Mouse (Mus musculus): ENCODE results near the gene Ngdn. TPM values are rescaled to one million over a fixed set of nuclear protein-coding genes. Genes with fewer than 3 reads are reported as not detected.
"Not testable (repeated sequence)": the region's sequence is repeated elsewhere in the genome, so short reads cannot be mapped to it uniquely, and the experiment has no call there.

The Ngdn gene
- polyA plus RNA-seq, 1 experiment from 2014 or later: 70.7 TPM

DNA sequence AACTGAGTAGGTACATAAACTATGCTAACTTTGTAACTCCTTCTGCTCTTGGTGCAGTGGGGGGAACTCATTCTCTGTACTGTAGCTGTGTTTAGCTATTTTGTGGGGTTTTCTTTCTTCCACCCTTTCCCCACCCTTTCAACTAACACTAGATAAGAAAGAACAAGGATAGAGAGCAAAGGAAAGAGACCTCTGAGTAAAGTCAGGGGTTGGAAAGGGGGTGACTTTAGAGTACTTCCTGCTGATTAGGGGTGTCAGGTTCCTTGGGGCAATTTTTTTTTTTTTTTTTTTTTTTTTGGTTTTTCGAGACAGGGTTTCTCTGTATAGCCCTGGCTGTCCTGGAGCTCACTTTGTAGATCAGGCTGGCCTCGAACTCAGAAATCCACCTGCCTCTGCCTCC, 28.4 kb downstream of the Ngdn start:
- not testable (repeated sequence) for H3K9me3 ChIP-seq (replicated peaks); H3K4me1 ChIP-seq; H3K4me3 ChIP-seq (replicated peaks); H3K4me2 ChIP-seq (replicated peaks); H3K27ac ChIP-seq (replicated peaks); ATAC-seq (ENCODE audit: insufficient number of reproducible peaks, low FRiP score, low TSS enrichment, low read depth); H3K9ac ChIP-seq; H3K36me3 ChIP-seq; H3K27me3 ChIP-seq
- 100% methylated on average over 1 of the region's 2 CpGs for WGBS

DNA sequence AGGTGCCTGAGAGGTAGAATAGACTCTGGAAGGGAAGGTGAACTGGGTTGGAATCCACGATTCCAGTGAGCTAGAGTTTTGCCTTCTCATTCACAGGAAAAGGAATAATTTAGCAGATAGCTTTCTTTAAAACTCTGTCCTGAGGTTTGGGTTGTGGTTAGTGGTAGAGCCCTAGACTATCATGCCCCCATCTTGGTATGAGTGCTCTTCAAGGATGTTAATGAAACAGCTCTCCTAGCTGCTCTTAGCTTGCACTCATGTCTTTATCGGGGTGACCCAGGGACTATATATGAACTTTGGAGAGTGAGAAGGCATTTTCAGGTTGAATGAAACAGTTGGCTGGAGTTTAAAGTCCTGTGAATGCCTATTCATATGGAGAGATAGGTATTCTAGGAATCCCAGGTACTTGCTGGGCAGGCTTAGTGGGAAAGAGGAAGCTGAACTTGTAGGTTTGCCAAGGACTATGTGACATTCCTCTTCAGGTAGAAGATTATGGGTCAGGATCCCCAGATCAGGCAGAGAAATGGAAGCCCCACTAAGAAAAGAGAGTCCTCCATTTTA, 32.8 kb downstream of the Ngdn start:
- Histone ChIP-seq H3K27ac (replicated peaks) (no peak overlapping the region), H3K4me3 (replicated peaks) (no peak overlapping the region), H3K9me3 (replicated peaks) (no peaks in the 10 kb centered on the region), H3K36me3 (no peaks in the 10 kb centered on the region), H3K27me3 (no peaks in the 10 kb centered on the region), H3K9ac (no peak overlapping the region), H3K4me1 (no peaks in the 10 kb centered on the region), H3K4me2 (replicated peaks) (no peak overlapping the region)
- 74% methylated on average over 2 of the region's 2 CpGs for WGBS
- ATAC-seq (ENCODE audit: insufficient number of reproducible peaks, low FRiP score, low TSS enrichment, low read depth): no peak

DNA sequence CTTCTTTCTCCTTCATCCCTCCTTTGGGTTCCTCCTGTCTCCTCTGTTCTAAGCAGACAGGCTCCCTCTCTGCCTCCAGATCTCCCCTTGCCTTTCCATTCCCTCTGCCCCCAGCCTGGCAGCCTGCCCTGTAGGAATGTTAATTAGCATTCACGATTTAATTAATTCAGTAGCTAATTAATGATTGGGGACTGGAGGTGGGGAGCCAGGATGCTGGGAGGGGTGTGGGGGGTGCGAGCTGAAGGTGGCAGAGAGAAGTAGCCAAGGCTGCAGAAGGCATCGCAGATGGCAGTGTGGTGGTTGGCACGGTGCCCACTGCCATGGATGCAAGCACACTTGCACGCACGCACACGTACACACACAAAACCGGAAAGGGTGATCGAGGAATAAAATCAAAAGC, 37.2 kb downstream of the Ngdn start:
- Histone ChIP-seq H3K9me3 (replicated peaks) (no peaks in the 10 kb centered on the region), H3K27me3 (no peaks in the 10 kb centered on the region), H3K4me1 (peaks cover 10% of the 10 kb centered on the region), H3K4me3 (replicated peaks) (no peak overlapping the region), H3K36me3 (no peaks in the 10 kb centered on the region), H3K27ac (replicated peaks) (no peak overlapping the region), H3K9ac (no peak overlapping the region), H3K4me2 (replicated peaks) (peak overlapping the region; percentile 10; the same call in 1 of the 2 replicates)
- WGBS: 64% methylated on average over 9 of the region's 9 CpGs
- ATAC-seq (ENCODE audit: insufficient number of reproducible peaks, low FRiP score, low TSS enrichment, low read depth): no peak

DNA sequence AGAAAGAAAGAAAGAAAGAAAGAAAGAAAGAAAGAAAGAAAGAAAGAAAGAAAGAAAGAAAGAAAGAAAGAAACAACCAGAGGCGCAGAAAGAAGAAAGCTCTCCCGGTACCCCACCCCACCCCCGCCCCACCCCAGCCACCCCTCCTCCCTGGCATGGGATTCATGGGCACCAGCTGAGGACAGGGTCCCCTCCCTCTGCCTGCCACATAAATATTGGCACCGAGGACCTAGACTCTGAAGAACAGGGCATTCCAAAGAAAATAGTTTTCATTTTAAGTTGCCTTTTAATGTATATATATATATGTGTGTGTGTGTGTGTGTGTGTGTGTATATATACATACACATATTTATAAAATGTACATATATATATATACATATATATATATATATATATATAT, 37.8 kb downstream of the Ngdn start:
- 75% methylated on average over 4 of the region's 4 CpGs for WGBS
- Histone ChIP-seq H3K4me3 (replicated peaks) (no peak overlapping the region), H3K9ac (no peak overlapping the region), H3K27me3 (no peaks in the 10 kb centered on the region), H3K4me1 (peaks cover 10% of the 10 kb centered on the region), H3K36me3 (no peaks in the 10 kb centered on the region), H3K4me2 (replicated peaks) (no peak overlapping the region), H3K27ac (replicated peaks) (no peak overlapping the region), H3K9me3 (replicated peaks) (no peaks in the 10 kb centered on the region)
- ATAC-seq (ENCODE audit: insufficient number of reproducible peaks, low FRiP score, low TSS enrichment, low read depth): 0 out of 2 replicates have a peak, but pooled peaks have one; percentile 34

DNA sequence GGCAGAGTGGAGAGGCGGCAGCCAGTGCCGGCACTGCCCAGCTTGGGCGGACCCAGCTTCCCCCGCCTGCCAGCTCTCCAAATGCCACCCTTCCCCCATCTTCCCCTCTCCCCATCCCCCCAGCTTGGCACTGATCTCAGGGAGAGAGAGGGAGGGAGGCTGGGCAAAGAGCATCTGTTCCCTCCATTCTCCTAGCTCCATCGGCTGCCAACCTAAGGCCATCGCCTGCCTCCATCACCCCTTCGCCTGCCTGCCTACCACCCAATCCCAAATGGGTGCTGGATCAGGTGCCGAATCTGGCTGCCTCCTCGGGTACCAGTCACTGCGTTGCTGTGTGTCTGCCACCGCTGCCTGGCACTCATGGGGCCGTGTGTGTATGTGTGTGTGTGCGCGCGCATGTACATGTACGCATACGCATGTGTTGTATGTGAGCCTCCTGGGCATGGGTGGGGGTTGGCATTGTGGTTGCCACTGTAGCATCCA, 38.5 kb downstream of the Ngdn start:
- peaks cover 10% of the 10 kb centered on the region for H3K4me1 ChIP-seq
- ATAC-seq (ENCODE audit: insufficient number of reproducible peaks, low FRiP score, low TSS enrichment, low read depth): peak; percentile 20; the same call in 1 of the 2 replicates
- H3K9ac ChIP-seq: no peak overlapping the region
- no peaks in the 10 kb centered on the region for H3K36me3 ChIP-seq
- 84% methylated on average over 17 of the region's 17 CpGs for WGBS
- no peaks in the 10 kb centered on the region for H3K27me3 ChIP-seq
- no peaks in the 10 kb centered on the region for H3K9me3 ChIP-seq (replicated peaks)
- no peak overlapping the region for H3K4me3 ChIP-seq (replicated peaks)
- H3K4me2 ChIP-seq (replicated peaks): no peak overlapping the region
- H3K27ac ChIP-seq (replicated peaks): no peak overlapping the region

DNA sequence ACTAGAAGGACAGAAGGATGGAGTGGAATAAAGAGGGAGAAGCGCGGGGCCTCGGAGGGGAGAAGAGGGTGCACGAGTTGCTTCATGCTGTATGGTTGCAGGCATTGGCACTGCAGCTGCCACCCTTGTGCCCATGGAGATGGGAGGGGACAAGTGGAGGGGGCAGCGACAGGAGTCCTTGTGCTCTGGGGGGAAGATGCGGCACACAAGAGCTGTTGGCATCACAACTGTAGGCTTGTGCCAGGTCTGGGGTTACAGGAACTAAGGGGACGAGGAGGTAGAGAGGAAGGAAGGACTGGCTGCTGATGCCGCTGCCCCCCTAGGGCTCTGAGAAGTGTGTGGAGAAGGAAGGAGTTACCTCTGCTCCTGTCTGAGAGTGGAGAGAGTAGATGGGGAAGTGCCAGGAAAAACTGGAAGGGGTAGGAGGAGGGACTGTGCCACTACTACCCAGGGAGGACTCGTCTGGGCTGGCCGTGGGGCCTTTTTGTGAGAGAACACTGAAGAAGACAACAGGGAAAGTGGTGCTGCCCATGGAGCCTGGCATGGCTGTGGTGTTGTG, 39.0 kb downstream of the Ngdn start:
- WGBS: 84% methylated on average over 10 of the region's 10 CpGs
- H3K4me2 ChIP-seq (replicated peaks): no peak overlapping the region
- no peaks in the 10 kb centered on the region for H3K36me3 ChIP-seq
- no peak for ATAC-seq (ENCODE audit: insufficient number of reproducible peaks, low FRiP score, low TSS enrichment, low read depth)
- H3K4me1 ChIP-seq: peaks cover 11% of the 10 kb centered on the region
- H3K27ac ChIP-seq (replicated peaks): no peak overlapping the region
- H3K27me3 ChIP-seq: no peaks in the 10 kb centered on the region
- no peak overlapping the region for H3K9ac ChIP-seq
- H3K9me3 ChIP-seq (replicated peaks): no peaks in the 10 kb centered on the region
- H3K4me3 ChIP-seq (replicated peaks): no peak overlapping the region

DNA sequence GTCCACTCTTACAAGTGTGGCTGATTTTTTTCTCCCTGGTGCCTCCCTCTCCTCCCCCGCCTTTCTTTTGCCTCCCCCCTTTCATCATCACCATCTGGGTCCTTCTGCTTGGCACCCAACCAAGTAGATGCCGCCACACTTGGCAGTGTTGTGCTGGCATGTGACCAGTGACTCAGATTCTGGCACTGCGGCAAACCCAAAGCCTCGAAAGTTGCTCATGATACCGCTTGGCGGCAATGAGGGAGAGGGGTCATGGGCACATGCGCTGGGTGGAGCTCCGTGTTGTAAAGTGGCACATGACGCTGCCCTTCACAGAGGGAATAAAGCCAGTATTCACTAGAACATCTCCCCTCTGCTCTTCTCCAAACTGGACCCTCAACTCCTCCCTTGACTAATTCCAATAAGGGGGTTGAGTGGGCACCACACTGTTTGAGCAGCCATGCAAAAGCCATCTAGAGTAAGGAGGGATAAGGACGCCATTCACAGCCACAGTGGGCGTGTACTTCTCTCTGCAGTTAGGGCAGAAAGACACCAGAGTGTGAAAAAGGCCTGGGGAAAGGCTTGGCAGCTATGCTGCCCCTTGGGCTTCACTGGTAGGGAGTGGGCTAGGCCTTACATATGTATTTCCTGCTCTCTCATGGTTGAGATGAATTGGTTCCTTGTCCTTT, 40.0 kb downstream of the Ngdn start:
- no peak overlapping the region for H3K9ac ChIP-seq
- H3K4me3 ChIP-seq (replicated peaks): no peak overlapping the region
- no peaks in the 10 kb centered on the region for H3K36me3 ChIP-seq
- H3K4me2 ChIP-seq (replicated peaks): no peak overlapping the region
- WGBS: 67% methylated on average over 11 of the region's 11 CpGs
- no peak overlapping the region for H3K27ac ChIP-seq (replicated peaks)
- 0 out of 2 replicates have a peak, but pooled peaks have one; percentile 52 for ATAC-seq (ENCODE audit: insufficient number of reproducible peaks, low FRiP score, low TSS enrichment, low read depth)
- no peaks in the 10 kb centered on the region for H3K9me3 ChIP-seq (replicated peaks)
- no peaks in the 10 kb centered on the region for H3K27me3 ChIP-seq
- H3K4me1 ChIP-seq: peaks cover 19% of the 10 kb centered on the region

DNA sequence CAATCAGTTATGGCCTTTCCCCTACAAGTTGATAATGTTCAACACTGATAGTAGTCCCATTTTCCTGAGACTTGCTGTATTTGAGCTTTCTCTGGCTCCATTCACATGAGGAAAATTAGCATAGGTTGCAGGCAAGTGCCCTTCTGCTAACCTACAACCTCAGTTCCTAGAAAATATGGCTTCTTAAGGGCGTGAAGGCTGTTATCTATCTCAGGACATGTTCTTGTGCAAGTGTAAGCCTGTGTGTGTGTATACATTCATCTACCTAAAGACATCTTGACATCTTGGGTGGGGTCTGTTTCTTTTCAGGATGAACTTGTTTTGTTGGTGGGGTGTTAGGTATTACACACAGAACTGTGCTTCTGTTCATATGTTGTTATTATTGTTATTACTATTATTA, 43.8 kb downstream of the Ngdn start:
- ATAC-seq (ENCODE audit: insufficient number of reproducible peaks, low FRiP score, low TSS enrichment, low read depth): no peak
- WGBS: 69% methylated on average over 1 of the region's 1 CpGs
- no peaks in the 10 kb centered on the region for H3K9me3 ChIP-seq (replicated peaks)
- H3K4me3 ChIP-seq (replicated peaks): no peak overlapping the region
- H3K4me2 ChIP-seq (replicated peaks): no peak overlapping the region
- no peak overlapping the region for H3K9ac ChIP-seq
- no peaks in the 10 kb centered on the region for H3K36me3 ChIP-seq
- no peaks in the 10 kb centered on the region for H3K27me3 ChIP-seq
- peaks cover 33% of the 10 kb centered on the region for H3K4me1 ChIP-seq
- no peak overlapping the region for H3K27ac ChIP-seq (replicated peaks)

DNA sequence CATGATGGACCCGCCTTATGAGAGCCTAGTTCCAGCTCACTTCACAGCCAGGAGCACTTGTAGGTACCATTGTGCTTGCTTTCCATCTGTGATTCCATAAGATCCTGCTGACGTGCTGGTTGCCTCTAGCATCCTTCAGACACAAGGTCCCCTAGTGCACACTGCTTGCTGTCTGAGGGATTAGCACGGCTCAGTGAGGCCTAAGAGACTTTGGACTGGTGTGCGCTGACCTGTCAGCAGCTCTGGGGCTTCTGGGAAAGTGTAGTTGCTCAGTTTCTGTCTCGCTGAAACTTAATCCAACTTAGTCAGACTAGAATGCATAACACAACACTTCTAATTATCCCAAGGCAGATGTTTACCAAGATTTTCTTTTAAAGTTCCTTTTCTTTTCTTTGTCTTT, 44.7 kb downstream of the Ngdn start:
- H3K9ac ChIP-seq: no peak overlapping the region
- 51% methylated on average over 5 of the region's 5 CpGs for WGBS
- peaks cover 4% of the 10 kb centered on the region; the same call in 1 of the 2 replicates for H3K36me3 ChIP-seq
- no peaks in the 10 kb centered on the region for H3K9me3 ChIP-seq (replicated peaks)
- H3K27me3 ChIP-seq: no peaks in the 10 kb centered on the region
- ATAC-seq (ENCODE audit: insufficient number of reproducible peaks, low FRiP score, low TSS enrichment, low read depth): no peak
- no peak overlapping the region for H3K4me3 ChIP-seq (replicated peaks)
- peaks cover 32% of the 10 kb centered on the region for H3K4me1 ChIP-seq
- H3K4me2 ChIP-seq (replicated peaks): no peak overlapping the region
- H3K27ac ChIP-seq (replicated peaks): no peak overlapping the region

DNA sequence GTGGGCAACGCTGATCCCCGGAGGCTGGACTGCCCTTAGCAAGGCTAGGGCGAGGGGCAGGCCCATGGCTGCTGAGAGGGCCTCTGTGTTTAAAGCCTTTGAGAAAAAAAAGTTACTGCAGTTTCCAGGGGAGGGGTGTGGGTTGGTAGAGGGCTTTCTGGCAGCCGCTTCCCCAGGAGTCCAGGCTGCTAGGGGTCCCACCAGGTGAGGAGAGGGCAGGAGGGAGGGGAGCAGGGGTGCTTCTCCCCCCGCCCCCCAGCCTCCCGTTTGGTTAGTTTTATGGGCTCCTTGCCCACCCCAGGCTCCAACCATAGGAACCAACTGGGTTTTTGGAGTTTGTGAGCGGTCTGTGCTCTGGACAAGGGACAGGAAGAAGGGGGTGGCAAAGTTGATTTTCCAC, 46.6 kb downstream of the Ngdn start:
- Histone ChIP-seq H3K27ac (replicated peaks) (no peak overlapping the region), H3K9ac (no peak overlapping the region), H3K9me3 (replicated peaks) (no peaks in the 10 kb centered on the region), H3K36me3 (peaks cover 19% of the 10 kb centered on the region), H3K4me1 (peaks cover 29% of the 10 kb centered on the region), H3K4me2 (replicated peaks) (no peak overlapping the region), H3K27me3 (no peaks in the 10 kb centered on the region), H3K4me3 (replicated peaks) (no peak overlapping the region)
- 46% methylated on average over 7 of the region's 7 CpGs for WGBS
- ATAC-seq (ENCODE audit: insufficient number of reproducible peaks, low FRiP score, low TSS enrichment, low read depth): no peak

DNA sequence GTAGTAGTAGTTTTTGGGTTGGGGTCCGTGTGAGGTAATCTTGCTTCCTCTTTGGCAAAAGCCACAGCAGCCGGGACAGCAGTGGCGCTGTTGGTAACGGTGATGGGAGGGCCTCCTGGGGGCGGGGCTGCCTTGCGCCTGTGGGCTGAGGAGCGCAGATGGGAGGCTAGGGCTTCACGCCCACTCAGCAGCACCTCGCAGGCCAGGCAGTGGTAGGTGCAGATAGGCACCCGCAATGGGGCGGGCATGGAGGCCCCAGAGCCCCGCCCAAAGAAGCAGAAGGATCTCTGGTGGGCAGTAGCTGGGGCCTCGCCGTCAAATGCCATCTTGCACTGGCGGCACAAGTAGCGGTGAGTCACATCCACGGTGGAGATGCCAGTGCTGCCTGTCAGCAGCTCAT, 47.4 kb downstream of the Ngdn start:
- Histone ChIP-seq H3K27me3 (no peaks in the 10 kb centered on the region), H3K4me1 (peaks cover 29% of the 10 kb centered on the region), H3K36me3 (peaks cover 23% of the 10 kb centered on the region), H3K4me3 (replicated peaks) (no peak overlapping the region), H3K9ac (no peak overlapping the region), H3K27ac (replicated peaks) (no peak overlapping the region), H3K9me3 (replicated peaks) (no peaks in the 10 kb centered on the region), H3K4me2 (replicated peaks) (peak overlapping the region; percentile 38)
- no peak for ATAC-seq (ENCODE audit: insufficient number of reproducible peaks, low FRiP score, low TSS enrichment, low read depth)
- 23% methylated on average over 17 of the region's 17 CpGs for WGBS
